Mouse (Mus musculus) adrenal gland, postnatal 10 days (tissue): ENCODE measurements around the gene Zfp651. TPM values are rescaled to one million over a fixed set of nuclear protein-coding genes. Genes with fewer than 3 reads are reported as not detected.

ENCODE experiments used
- DNase-seq: peaks from one replicate; pipeline ENCODE4 v3.0.0; 2021; ENCODE audit warnings: mixed read lengths
- total RNA-seq, 2 experiments: library from RNA; stranded (reverse); gene quantifications; 2 replicates each; pipeline ENCODE4 v1.2.3; 2021

The Zfp651 gene
- total RNA-seq, 2 experiments from 2014 or later = 41.2 to 50.8 TPM

DNA sequence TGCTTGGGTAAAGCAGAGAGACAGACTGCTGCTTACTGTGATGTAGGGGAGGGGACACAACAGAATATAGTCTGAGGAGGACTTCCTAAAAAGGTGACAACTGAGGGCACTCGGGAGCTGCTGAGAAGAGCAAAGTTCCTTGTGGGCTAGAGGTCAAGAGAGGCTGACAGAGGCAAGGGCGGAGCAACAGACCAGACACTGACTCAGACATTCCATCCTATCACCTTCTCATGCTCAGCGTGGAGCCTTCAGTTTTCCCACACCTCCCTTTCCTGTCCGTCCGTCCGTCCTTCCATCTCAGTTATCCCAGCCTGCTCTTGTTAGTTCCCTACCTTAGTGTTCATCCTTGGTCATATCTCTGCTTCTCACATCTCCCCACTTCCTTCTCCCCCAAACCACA is 56.1 kb downstream of the Zfp651 start:
- no peak for DNase-seq

DNA sequence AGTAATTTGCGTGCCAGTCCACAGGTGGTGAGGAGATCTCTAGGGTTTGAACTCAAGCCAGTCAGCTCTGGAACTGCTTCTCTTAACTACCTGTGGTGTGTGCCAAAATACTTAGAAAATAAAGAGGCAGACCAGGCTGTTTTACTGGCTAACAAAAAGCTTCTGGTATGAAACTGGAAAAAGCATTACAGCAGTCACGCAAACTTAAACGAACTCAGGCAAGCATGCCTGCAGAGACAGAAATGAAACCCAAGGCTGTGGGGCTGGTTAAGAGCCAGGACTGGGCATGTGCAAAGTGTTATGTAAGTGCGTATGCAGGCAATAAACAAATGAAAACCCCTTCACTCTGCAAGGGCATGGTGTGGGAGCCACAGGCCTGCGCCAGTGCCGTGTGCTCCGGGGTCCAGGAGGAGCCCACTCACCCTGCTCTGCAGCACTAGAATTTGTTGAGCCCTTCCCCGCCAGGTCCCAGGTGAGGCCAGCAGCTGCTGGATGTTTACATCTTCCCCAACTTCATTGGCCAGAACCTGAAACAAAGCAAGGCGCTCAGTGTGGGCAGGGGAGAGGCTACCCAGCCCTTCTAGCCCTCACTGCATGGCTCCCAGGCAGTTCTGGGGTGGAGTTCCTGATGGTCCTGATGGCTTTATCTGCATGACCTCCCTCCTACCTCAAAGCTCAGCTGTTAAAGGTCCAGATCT is 60.1 kb downstream of the Zfp651 start:
- peak; percentile 69 for DNase-seq

DNA sequence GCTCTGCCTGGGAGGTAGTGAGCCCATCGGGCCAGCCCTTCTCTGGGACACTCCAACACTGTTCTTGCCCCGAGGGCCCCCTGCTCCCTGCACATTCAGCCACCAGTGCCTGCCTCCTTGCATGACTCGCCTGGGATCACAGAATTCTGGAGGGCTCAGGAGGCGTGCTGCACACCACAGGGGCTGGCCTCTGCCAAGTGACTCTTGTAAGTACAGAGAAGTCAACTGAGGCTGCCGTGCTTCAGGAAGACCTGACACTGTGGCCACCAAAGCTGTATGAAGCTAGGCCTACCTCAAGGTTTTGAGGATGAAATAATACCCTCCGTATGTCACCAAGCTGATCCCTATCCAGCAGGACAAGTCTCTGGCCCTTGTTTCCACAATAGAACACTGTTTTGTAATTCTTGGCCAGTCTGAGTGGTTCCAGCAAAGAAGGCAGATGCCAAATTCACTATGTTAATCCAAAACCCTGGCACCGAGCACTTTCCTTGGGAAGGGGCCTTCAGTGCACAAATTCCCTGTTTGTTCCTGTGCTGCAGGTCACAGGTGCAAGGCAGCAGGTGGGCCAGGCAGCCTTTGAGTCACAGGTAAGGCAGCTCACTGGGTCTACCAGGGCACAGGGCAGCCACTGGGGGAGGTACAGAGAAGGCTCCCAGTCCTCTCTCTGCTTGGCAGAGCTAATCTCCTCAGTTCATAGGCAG is 60.8 kb downstream of the Zfp651 start:
- DNase-seq = peak; percentile 43

DNA sequence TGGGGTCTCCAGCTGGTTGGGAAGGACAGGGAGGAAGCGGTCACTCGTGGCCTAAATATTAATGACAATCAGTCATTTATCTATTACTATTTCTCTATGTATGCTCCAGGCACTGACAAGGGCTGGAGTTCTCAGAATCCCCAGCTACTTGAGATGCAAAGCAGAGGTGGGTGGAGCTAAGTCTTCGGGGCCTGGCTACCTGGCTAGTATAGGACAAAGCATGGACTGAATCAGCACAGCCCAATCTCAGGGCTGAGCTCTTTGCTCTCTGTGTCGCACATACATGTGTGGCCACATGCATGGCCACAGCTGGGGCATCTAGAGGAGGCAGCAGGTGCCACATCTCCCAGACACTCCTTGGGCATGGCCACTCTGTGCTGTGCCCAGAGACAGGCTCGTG is 61.6 kb downstream of the Zfp651 start:
- DNase-seq = no peak

Other genes starting within 250 kb of the Zfp651 start
- gene Lyzl4, start 117.2 kb upstream of the Zfp651 start, total RNA-seq = under 1 TPM in 1 of 2 experiments, not detected in 1; 0.48 TPM
- 1 to 10 TPM; 2.8 to 5.2 TPM for gene Vipr1, start 116.6 kb upstream of the Zfp651 start, total RNA-seq
- gene Sec22c, start 53.8 kb upstream of the Zfp651 start, total RNA-seq = 1 to 10 TPM; 5.4 to 5.8 TPM
- gene Ss18l2, start 49.0 kb upstream of the Zfp651 start, total RNA-seq = 10 to 100 TPM; 51.5 to 60.9 TPM
- 10 to 100 TPM; 55.1 to 98.4 TPM for gene Nktr, start 40.2 kb upstream of the Zfp651 start, total RNA-seq
- gene Klhl40, start 18.3 kb downstream of the Zfp651 start, total RNA-seq = 1 to 10 TPM; 1.9 to 7.6 TPM
- gene Hhatl, start 33.2 kb downstream of the Zfp651 start, total RNA-seq = 10 to 100 TPM in 1 of 2 experiments, 1 to 10 TPM in 1; 4.3 to 17.4 TPM
- gene Ccdc13, start 80.1 kb downstream of the Zfp651 start, total RNA-seq = 1 to 10 TPM in 1 of 2 experiments, under 1 TPM in 1; 0.63 to 1.3 TPM
- gene Higd1a, start 99.0 kb downstream of the Zfp651 start, total RNA-seq = 100 to 1,000 TPM; 111 to 113 TPM
- gene Ackr2, start 139.0 kb downstream of the Zfp651 start, total RNA-seq = 1 to 10 TPM; 3.0 to 3.4 TPM
- 10 to 100 TPM; 16.2 to 27.8 TPM for gene Cyp8b1, start 157.0 kb downstream of the Zfp651 start, total RNA-seq
- gene Fam198a, start 191.7 kb downstream of the Zfp651 start, total RNA-seq = 1 to 10 TPM; 3.9 to 5.6 TPM
- gene Pomgnt2, start 237.8 kb downstream of the Zfp651 start, total RNA-seq = 10 to 100 TPM; 13.0 to 16.6 TPM